Mouse (Mus musculus): ENCODE data around the gene Tmem41b. TPM values are rescaled to one million over a fixed set of nuclear protein-coding genes. Genes with fewer than 3 reads are reported as not detected.

Gene Tmem41b
- polyA plus RNA-seq (2014; fragmentation: Illumina TruSeq; extraction: RNeasy Lipid Tissue Mini Kit (QIAGEN cat#74804); ENCODE audit: low read depth, low replicate concordance) = 123 TPM

GRCm38 (mm10) chr7:109986775-109987174 is at the start of gene Tmem41b:
Gene Tmem41b, minus strand, starts transcription at chr7:109986929.

GRCm38 (mm10) chr7:110018117-110018630 is 31.4 kb upstream of the Tmem41b start, which contains the start of gene Ipo7:
Gene Ipo7, plus strand, starts transcription at chr7:110018274.

GRCm38 (mm10) chr7:109959716-109960612 is 26.8 kb downstream of the Tmem41b start, which contains the start of gene Dennd5a:
Gene Dennd5a, minus strand, starts transcription at chr7:109960470.

Other genes starting within 250 kb of the Tmem41b start
- gene Tmem9b, start 234.1 kb downstream of the Tmem41b start, polyA plus RNA-seq (2014; fragmentation: Illumina TruSeq; extraction: RNeasy Lipid Tissue Mini Kit (QIAGEN cat#74804); ENCODE audit: low read depth, low replicate concordance) = 132 TPM
- 2.6 TPM for gene Nrip3, start 204.9 kb downstream of the Tmem41b start, polyA plus RNA-seq (2014; fragmentation: Illumina TruSeq; extraction: RNeasy Lipid Tissue Mini Kit (QIAGEN cat#74804); ENCODE audit: low read depth, low replicate concordance)
- gene Scube2, start 121.2 kb downstream of the Tmem41b start, polyA plus RNA-seq (2014; fragmentation: Illumina TruSeq; extraction: RNeasy Lipid Tissue Mini Kit (QIAGEN cat#74804); ENCODE audit: low read depth, low replicate concordance) = 0.79 TPM
- gene Dennd5a, start 26.5 kb downstream of the Tmem41b start, polyA plus RNA-seq (2014; fragmentation: Illumina TruSeq; extraction: RNeasy Lipid Tissue Mini Kit (QIAGEN cat#74804); ENCODE audit: low read depth, low replicate concordance) = 25.6 TPM
- gene Ipo7, start 31.3 kb upstream of the Tmem41b start, polyA plus RNA-seq (2014; fragmentation: Illumina TruSeq; extraction: RNeasy Lipid Tissue Mini Kit (QIAGEN cat#74804); ENCODE audit: low read depth, low replicate concordance) = 275 TPM
- gene Zfp143, start 74.3 kb upstream of the Tmem41b start, polyA plus RNA-seq (2014; fragmentation: Illumina TruSeq; extraction: RNeasy Lipid Tissue Mini Kit (QIAGEN cat#74804); ENCODE audit: low read depth, low replicate concordance) = 24.3 TPM
- 24.9 TPM for gene Wee1, start 135.1 kb upstream of the Tmem41b start, polyA plus RNA-seq (2014; fragmentation: Illumina TruSeq; extraction: RNeasy Lipid Tissue Mini Kit (QIAGEN cat#74804); ENCODE audit: low read depth, low replicate concordance)
- gene Swap70, start 234.8 kb upstream of the Tmem41b start, polyA plus RNA-seq (2014; fragmentation: Illumina TruSeq; extraction: RNeasy Lipid Tissue Mini Kit (QIAGEN cat#74804); ENCODE audit: low read depth, low replicate concordance) = 66.1 TPM